Mouse (Mus musculus) bone marrow, adult 2 months (tissue): Measurements from ENCODE around the gene Slc25a29. TPM values are rescaled to one million over a fixed set of nuclear protein-coding genes. Genes with fewer than 3 reads are reported as not detected.

Experiments used
- H3K27ac ChIP-seq: fragments of 200-500 bp; 2 replicates; pipeline ENCODE4 v1.5.1; 2012; ENCODE audit warnings: low read depth, mild to moderate bottlenecking, control low read depth, inconsistent platforms, low read length; ENCODE audit not compliant: control insufficient read depth, poor library complexity, insufficient read depth
- H3K4me1 ChIP-seq: fragments of 200-500 bp; 2 replicates; pipeline ENCODE4 v1.6.1; 2011; ENCODE audit warnings: low read length; ENCODE audit not compliant: control insufficient read depth, insufficient read depth
- H3K4me3 ChIP-seq: fragments of 200-500 bp; replicated peaks from 2 replicates; pipeline ENCODE3; 2011; ENCODE audit warnings: mild to moderate bottlenecking, low read depth, low read length, control low read depth; ENCODE audit not compliant: control insufficient read depth
- CTCF ChIP-seq: fragments of 200-500 bp; IDR thresholded peaks from 2 replicates; pipeline ENCODE4 v1.5.1; 2011; ENCODE audit warnings: low read length, control low read depth; ENCODE audit not compliant: control insufficient read depth, insufficient read depth
- POLR2A ChIP-seq: fragments of 200-500 bp; IDR thresholded peaks from 2 replicates; pipeline ENCODE4 v1.6.1; 2011; ENCODE audit warnings: low read depth, mild to moderate bottlenecking, control low read depth, low read length, borderline replicate concordance; ENCODE audit not compliant: control insufficient read depth
- WGBS: fragments of 180-500 bp; shearing (Covaris S2); methylation state at CpG from one replicate; pipeline ENCODE4 v1.1.7; 2018; 5-methylcytosine and 5-hydroxymethylcytosine counted together
- polyA plus RNA-seq: library from polyadenylated mRNA; stranded (reverse); fragments of >200 nt; gene quantifications from 2 replicates; pipeline ENCODE4 v1.2.4, GENCODE M21; 2011; ENCODE audit warnings: low replicate concordance; ENCODE audit not compliant: missing spikeins, insufficient read depth, insufficient read length

Gene Slc25a29
- polyA plus RNA-seq, 1 experiment = 2.5 TPM

DNA sequence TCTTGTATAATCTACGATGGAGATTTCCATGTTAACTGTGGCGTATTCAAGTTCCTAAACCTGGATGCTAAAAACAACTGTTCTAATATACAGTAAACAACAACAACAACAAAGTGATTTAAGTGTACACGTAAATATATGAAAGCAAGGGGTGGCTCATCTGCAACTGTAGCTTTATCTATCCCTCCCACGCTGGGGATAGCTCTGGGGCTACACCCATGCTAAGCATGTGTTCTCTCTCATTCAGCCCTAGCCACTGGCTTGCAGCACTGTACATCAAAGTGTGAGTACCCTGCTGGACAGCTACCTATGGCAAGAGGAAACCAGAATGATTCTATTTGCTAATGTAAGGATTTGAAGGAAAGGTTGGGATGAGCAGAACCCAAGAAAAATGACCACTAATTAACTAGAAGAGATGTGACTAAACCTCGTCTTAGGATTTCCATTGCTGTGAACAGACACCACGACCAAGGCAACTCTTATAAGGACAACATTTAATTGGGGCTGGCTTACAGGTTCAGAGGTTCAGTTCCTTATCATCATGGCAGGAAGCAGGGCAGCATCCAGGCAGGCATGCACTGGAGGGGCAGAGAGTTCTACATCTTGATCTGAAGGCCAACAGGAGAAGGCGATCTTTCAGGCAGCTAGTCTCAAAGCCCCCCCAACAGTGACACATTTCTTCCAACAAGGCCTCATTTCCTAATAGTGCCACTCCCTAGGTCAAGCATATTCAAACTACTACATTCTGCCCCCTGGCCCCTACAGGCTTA is 55.4 kb downstream of the Slc25a29 start:
- TF ChIP-seq CTCF = no peak
- TF ChIP-seq POLR2A = no peak
- 81% methylated on average over 7 of the region's 7 CpGs for WGBS
- Histone ChIP-seq H3K4me3 (no peak overlapping the region), H3K27ac (peak overlapping the region; percentile 58; the same call in 1 of the 2 replicates), H3K4me1 (peaks cover 2% of the 10 kb centered on the region; the same call in 1 of the 2 replicates)

Other genes with a start within 250 kb of the Slc25a29 start
- gene Degs2, start 133.6 kb downstream of the Slc25a29 start, polyA plus RNA-seq = not detected in 2 replicates
- gene Yy1, start 42.9 kb downstream of the Slc25a29 start, polyA plus RNA-seq = 16.3 and 35.4 TPM in 2 replicates
- 2.7 and 7.1 TPM in 2 replicates for gene Slc25a47, start 163 bp upstream of the Slc25a29 start, polyA plus RNA-seq
- 3.5 and 3.7 TPM in 2 replicates for gene Wdr25, start 57.7 kb upstream of the Slc25a29 start, polyA plus RNA-seq
- gene Wars, start 58.3 kb upstream of the Slc25a29 start, polyA plus RNA-seq = 7.9 and 14.6 TPM in 2 replicates
- 1.3 TPM in 1 of 2 replicates, not detected in the other for gene Begain, start 232.3 kb upstream of the Slc25a29 start, polyA plus RNA-seq